Mouse (Mus musculus): ENCODE measurements around the gene Obp2b. TPM values are rescaled to one million over a fixed set of nuclear protein-coding genes. Genes with fewer than 3 reads are reported as not detected.

Obp2b gene
- polyA plus RNA-seq (2012; rRNA removed): not detected in 2 replicates

DNA sequence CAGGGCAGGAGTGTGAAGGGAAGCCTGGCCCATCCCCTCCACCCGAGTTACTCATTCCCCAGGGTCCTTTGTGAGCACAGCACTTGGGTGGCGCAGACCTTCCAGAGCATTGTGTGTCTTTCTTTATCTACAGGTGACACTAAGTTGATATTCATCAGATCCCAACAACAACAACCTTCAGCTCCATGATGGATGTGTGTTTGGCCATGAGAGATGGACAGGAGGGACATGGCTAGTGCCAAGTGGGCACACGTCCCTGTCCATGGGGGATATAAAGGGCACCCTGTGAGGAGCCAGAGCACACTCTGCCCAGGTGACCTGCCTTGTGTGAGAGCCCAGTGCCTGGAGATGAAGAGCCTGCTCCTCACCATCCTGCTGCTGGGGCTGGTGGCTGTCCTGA is at the start of gene Obp2b:
TSS of gene Obp2b (plus strand) at position 301 of the 400 bp plus-strand sequence.

DNA sequence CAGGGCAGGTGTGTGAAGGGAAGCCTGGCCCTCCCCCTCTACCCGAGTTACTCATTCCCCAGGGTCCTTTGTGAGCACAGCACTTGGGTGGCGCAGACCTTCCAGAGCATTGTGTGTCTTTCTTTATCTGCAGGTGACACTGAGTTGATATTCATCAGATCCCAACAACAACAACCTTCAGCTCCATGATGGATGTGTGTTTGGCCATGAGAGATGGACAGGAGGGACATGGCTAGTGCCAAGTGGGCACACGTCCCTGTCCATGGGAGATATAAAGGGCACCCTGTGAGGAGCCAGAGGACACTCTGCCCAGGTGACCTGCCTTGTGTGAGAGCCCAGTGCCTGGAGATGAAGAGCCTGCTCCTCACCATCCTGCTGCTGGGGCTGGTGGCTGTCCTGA is 37.1 kb upstream of the Obp2b start, which contains the start of gene Obp2a:
TSS of gene Obp2a (plus strand) at position 301 of the 400 bp plus-strand sequence.

DNA sequence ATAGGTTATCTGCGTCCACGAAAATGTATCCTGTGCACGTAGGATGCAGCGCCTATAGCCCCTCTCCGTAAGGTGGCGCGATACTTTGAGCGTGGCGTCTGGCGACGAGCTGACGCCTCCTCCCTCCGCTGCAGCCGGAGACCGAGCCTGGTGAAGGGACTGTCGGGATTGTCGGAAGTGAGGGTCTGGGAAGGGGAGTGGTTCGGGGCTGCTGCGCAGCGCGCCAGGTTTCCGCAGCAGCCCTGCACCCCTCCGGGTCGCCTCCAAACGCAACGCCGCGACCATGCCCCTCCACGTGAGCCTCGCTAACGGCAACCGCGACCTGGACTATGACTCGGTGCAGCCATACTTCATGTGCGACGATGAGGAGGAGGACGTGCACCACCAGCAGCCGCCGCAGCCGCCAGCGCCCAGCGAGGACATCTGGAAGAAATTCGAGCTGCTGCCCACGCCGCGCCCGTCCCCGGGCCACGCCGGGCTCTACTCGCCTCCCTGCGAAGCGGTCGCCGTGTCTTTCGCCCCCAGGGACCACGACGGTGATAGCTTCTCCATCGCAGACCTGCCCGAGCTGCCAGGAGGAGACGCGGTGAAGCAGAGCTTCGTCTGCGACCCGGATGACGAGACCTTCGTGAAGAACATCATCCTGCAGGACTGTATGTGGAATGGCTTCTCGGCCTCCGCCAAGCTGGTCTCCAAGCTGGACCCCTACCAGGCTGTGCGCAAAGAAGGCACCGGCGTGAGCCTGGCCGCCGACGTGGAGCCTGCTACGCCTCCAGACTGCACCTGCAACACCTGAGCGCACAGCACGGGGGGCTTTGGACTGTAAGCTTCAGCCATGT is 29.9 kb upstream of the Obp2b start, which contains the start of gene Bmyc:
TSS of gene Bmyc (plus strand) at position 97 of the 839 bp plus-strand sequence.

DNA sequence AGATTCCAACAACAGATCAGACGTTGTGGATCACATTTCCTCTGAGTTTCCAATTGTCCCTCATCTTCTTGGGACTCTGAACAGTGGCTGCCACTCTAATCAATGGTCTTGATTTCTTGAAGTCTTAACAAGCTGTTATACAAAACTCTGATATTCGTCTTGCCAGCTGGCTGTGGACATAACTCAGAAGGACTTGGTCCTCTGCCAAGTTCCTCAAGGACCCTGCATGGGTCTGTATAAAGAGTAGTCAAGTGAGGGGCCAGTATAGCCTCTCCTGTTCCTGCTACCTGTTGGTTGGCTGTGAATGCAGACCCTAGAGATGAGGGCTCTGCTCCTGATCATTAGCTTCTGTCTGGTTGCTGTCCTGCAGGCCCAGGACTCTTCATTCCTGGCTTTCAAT is 28.5 kb downstream of the Obp2b start, which contains the start of gene Lcn3:
TSS of gene Lcn3 (plus strand) at position 301 of the 400 bp plus-strand sequence.

DNA sequence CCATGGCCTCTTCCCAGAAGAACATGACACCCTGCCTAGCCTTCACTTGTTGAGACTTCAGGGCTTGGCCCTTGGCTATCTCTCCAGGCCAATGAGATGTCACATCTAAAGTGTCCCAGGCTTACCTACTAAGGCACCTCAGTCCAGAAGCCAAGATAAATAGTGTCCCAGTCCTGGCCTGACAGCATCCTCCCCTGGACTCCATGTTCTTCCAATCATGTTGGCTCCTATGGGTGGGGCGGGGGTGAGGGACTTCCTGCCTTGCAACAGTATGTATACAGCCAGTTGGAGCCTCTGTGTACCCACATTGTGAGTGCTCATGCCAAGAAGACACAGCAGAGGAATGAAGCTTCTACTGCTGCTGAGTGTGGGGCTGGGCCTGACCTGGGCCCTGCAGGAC is 39.9 kb downstream of the Obp2b start, which contains the start of gene Lcn11:
TSS of gene Lcn11 (plus strand) at position 301 of the 400 bp plus-strand sequence.

DNA sequence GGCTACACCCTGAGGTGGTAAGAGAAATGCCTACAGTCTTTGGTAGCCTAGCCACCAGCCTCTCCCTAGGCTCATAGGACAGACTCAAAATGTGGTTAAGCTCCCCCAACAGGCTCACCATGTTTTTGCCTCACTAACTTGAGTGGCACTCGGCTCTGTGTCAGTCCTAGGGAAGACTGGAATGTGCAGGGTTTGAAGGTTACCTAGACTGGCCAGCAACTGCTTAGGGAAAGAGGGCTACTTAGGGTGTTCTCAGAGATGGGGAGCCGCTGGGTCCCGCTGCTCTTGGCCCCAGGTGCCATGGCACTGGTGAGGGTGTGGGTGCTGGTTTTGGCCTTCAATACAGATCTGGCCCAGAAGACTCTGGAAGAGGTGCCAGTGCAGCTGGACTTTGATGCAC is 45.1 kb downstream of the Obp2b start, which contains the start of gene Gm13539:
TSS of gene Gm13539 (plus strand) at position 301 of the 400 bp plus-strand sequence.

Other genes starting within 250 kb of the Obp2b start
- not detected in 2 replicates for gene Lcn12, start 243.1 kb upstream of the Obp2b start, polyA plus RNA-seq (2012; rRNA removed)
- 4.7 and 5.0 TPM in 2 replicates for gene Fbxw5, start 236.3 kb upstream of the Obp2b start, polyA plus RNA-seq (2012; rRNA removed)
- 91.0 TPM in 2 replicates for gene C8g, start 235.3 kb upstream of the Obp2b start, polyA plus RNA-seq (2012; rRNA removed)
- gene Traf2, start 190.1 kb upstream of the Obp2b start, polyA plus RNA-seq (2012; rRNA removed): 5.9 and 6.6 TPM in 2 replicates
- gene Edf1, start 179.2 kb upstream of the Obp2b start, polyA plus RNA-seq (2012; rRNA removed): 102 and 106 TPM in 2 replicates
- 0.99 and 2.5 TPM in 2 replicates for gene Mamdc4, start 162.2 kb upstream of the Obp2b start, polyA plus RNA-seq (2012; rRNA removed)
- gene Phpt1, start 161.8 kb upstream of the Obp2b start, polyA plus RNA-seq (2012; rRNA removed): 33.1 and 38.3 TPM in 2 replicates
- gene Ajm1, start 155.3 kb upstream of the Obp2b start, polyA plus RNA-seq (2012; rRNA removed): 0.05 and 0.13 TPM in 2 replicates
- 17.2 and 22.1 TPM in 2 replicates for gene Rabl6, start 128.5 kb upstream of the Obp2b start, polyA plus RNA-seq (2012; rRNA removed)
- gene Ccdc183, start 119.3 kb upstream of the Obp2b start, polyA plus RNA-seq (2012; rRNA removed): not detected in 2 replicates
- 23.0 and 24.3 TPM in 2 replicates for gene Tmem141, start 115.0 kb upstream of the Obp2b start, polyA plus RNA-seq (2012; rRNA removed)
- gene Fcna, start 109.0 kb upstream of the Obp2b start, polyA plus RNA-seq (2012; rRNA removed): 84.3 and 88.2 TPM in 2 replicates
- gene Lcn8, start 83.9 kb upstream of the Obp2b start, polyA plus RNA-seq (2012; rRNA removed): not detected in 2 replicates
- gene Lcn5, start 79.1 kb upstream of the Obp2b start, polyA plus RNA-seq (2012; rRNA removed): not detected in 2 replicates
- not detected in 2 replicates for gene Lcn6, start 60.2 kb upstream of the Obp2b start, polyA plus RNA-seq (2012; rRNA removed)
- gene Lcn10, start 54.3 kb upstream of the Obp2b start, polyA plus RNA-seq (2012; rRNA removed): not detected in 2 replicates
- not detected in 2 replicates for gene Obp2a, start 37.0 kb upstream of the Obp2b start, polyA plus RNA-seq (2012; rRNA removed)
- 4.9 and 5.3 TPM in 2 replicates for gene Bmyc, start 30.3 kb upstream of the Obp2b start, polyA plus RNA-seq (2012; rRNA removed)
- gene Lcn3, start 28.6 kb downstream of the Obp2b start, polyA plus RNA-seq (2012; rRNA removed): not detected in 2 replicates
- gene Lcn11, start 40.0 kb downstream of the Obp2b start, polyA plus RNA-seq (2012; rRNA removed): not detected in 2 replicates
- gene Gm13539, start 45.2 kb downstream of the Obp2b start, polyA plus RNA-seq (2012; rRNA removed): not detected in 2 replicates
- not detected in 2 replicates for gene Glt6d1, start 78.8 kb downstream of the Obp2b start, polyA plus RNA-seq (2012; rRNA removed)
- not detected in 2 replicates for gene Lcn9, start 86.1 kb downstream of the Obp2b start, polyA plus RNA-seq (2012; rRNA removed)
- gene Sohlh1, start 110.2 kb downstream of the Obp2b start, polyA plus RNA-seq (2012; rRNA removed): not detected in 2 replicates
- 0.17 and 0.23 TPM in 2 replicates for gene Kcnt1, start 126.7 kb downstream of the Obp2b start, polyA plus RNA-seq (2012; rRNA removed)
- gene Camsap1, start 246.3 kb downstream of the Obp2b start, polyA plus RNA-seq (2012; rRNA removed): 1.7 and 2.0 TPM in 2 replicates